Mouse (Mus musculus) myocyte (in vitro differentiated cells): ENCODE data around the gene Arhgef7. TPM values are rescaled to one million over a fixed set of nuclear protein-coding genes. Genes with fewer than 3 reads are reported as not detected.
A peak's percentile ranks its signal among the peaks of the same experiment; 100 is the strongest.

Source experiments
- H3K27me3 ChIP-seq: one replicate; pipeline ENCODE4 v1.6.1; 2011; ENCODE audit not compliant: control insufficient read depth, insufficient read depth, insufficient read length
- H3K36me3 ChIP-seq: one replicate; pipeline ENCODE4 v1.6.1; 2011; ENCODE audit not compliant: control insufficient read depth, insufficient read depth
- H3K4me2 ChIP-seq: one replicate; pipeline ENCODE4 v1.6.1; 2011; ENCODE audit warnings: low read depth, control low read depth
- H3K4me3 ChIP-seq: one replicate; pipeline ENCODE4 v1.5.1; 2011; ENCODE audit warnings: mild to moderate bottlenecking, control low read depth, moderate library complexity
- H3K79me2 ChIP-seq: one replicate; pipeline ENCODE4 v1.6.1; 2011; ENCODE audit not compliant: control insufficient read depth, insufficient read depth
- H3ac ChIP-seq: one replicate; pipeline ENCODE4 v1.6.1; 2011; ENCODE audit not compliant: control insufficient read depth, insufficient read length
- CEBPB ChIP-seq: IDR thresholded peaks from 2 replicates; pipeline ENCODE4 v1.6.1; 2011; ENCODE audit warnings: mild to moderate bottlenecking, moderate library complexity; ENCODE audit not compliant: poor library complexity, insufficient read depth, severe bottlenecking
- E2F4 ChIP-seq: IDR thresholded peaks from one replicate; pipeline ENCODE4 v1.6.1; 2011; ENCODE audit warnings: mild to moderate bottlenecking, control low read depth, moderate library complexity; ENCODE audit not compliant: insufficient read depth
- MAX ChIP-seq: IDR thresholded peaks from one replicate; pipeline ENCODE4 v1.6.1; 2011; ENCODE audit warnings: low read depth, mild to moderate bottlenecking, control low read depth
- MYOD1 ChIP-seq, 3 experiments: IDR thresholded peaks; one replicate each; pipeline ENCODE4 v1.6.1; 2011; ENCODE audit warnings: control low read depth in 2 of 3, low read depth in 2 of 3, mild to moderate bottlenecking in 2 of 3, moderate library complexity in 1 of 3; ENCODE audit not compliant: insufficient read length in 2 of 3, control insufficient read depth in 1 of 3
- MYOG ChIP-seq, 3 experiments: IDR thresholded peaks; one replicate each; pipeline ENCODE4 v1.6.1; 2011; ENCODE audit warnings: control low read depth in 2 of 3, low read depth in 2 of 3, mild to moderate bottlenecking in 2 of 3; ENCODE audit not compliant: insufficient read length in 2 of 3, control insufficient read depth in 1 of 3, insufficient read depth in 1 of 3
- POLR2A ChIP-seq: IDR thresholded peaks from one replicate; pipeline ENCODE4 v1.6.1; 2011; ENCODE audit warnings: low read depth, mild to moderate bottlenecking, control low read depth, moderate library complexity; ENCODE audit not compliant: insufficient read length
- POLR2AphosphoS2 ChIP-seq: IDR thresholded peaks from one replicate; pipeline ENCODE4 v1.6.1; 2011; ENCODE audit warnings: low read depth, control low read depth; ENCODE audit not compliant: insufficient read length
- REST ChIP-seq: IDR thresholded peaks from one replicate; pipeline ENCODE4 v1.6.1; 2011; ENCODE audit warnings: mild to moderate bottlenecking, control low read depth, moderate library complexity; ENCODE audit not compliant: insufficient read depth, insufficient read length
- SRF ChIP-seq: IDR thresholded peaks from one replicate; pipeline ENCODE4 v1.6.1; 2011; ENCODE audit warnings: low read depth; ENCODE audit not compliant: control insufficient read depth, insufficient read length
- TCF12 ChIP-seq: IDR thresholded peaks from one replicate; pipeline ENCODE4 v1.6.1; 2011; ENCODE audit warnings: mild to moderate bottlenecking, control low read depth; ENCODE audit not compliant: poor library complexity, insufficient read depth, severe bottlenecking
- TCF3 ChIP-seq: IDR thresholded peaks from one replicate; pipeline ENCODE4 v1.6.1; 2011; ENCODE audit warnings: low read depth, control low read depth; ENCODE audit not compliant: insufficient read length
- USF1 ChIP-seq: IDR thresholded peaks from one replicate; pipeline ENCODE4 v1.6.1; 2011; ENCODE audit warnings: low read depth, mild to moderate bottlenecking, control low read depth, moderate library complexity
- polyA plus RNA-seq: library from polyadenylated mRNA; unstranded; fragments of >200 nt; fragmentation: generic; extraction: Trizol; gene quantifications from one replicate; pipeline ENCODE4 v1.2.1, GENCODE M21; 2012; ENCODE audit warnings: missing spikeins

Arhgef7 gene
- polyA plus RNA-seq, 1 experiment: 24.5 TPM

DNA sequence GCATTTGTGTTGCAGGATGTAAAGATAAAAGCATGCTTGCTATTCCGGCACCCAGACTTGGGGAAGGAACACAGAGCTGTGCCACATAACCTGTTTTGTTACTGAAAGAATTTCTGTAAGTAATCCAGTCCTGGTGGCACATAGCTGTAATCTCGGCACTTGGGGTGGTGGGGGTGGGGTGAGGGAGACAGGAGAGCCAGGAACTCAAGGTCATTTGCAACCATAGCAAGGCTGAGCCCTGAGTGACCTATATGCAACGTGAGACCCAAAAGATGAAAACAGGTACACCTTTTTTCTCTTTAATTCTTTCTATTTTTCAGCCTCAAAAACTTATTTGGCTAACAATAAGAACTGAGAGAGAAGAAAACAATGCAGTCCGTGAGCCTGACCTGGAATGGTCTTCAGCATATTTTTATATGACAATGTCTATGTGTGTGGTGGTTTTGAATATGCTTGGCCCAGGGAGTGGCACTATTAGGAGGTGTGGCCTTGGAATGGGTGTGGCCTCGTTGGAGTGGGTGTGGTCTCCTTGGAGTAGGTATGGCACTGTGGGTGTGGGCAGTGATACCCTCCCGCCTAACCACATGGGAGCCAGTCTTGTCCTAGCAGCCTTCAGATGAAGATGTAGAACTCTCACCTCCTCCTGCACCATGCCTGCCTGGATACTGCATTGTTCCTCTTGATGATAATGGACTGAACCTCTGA lies 22.7 kb upstream of the Arhgef7 start:
- Histone ChIP-seq H3K79me2 (no peaks in the 10 kb centered on the region), H3K4me2 (no peak overlapping the region), H3K36me3 (no peaks in the 10 kb centered on the region), H3K27me3 (peaks cover 7% of the 10 kb centered on the region), H3K4me3 (no peak overlapping the region), H3ac (no peak overlapping the region)
- TF ChIP-seq MYOD1 (IDR thresholded peaks at IDR 0.05; ENCODE audit: control insufficient read depth in 1 of 3, insufficient read length in 2 of 3, low read depth in 2 of 3) (no peak), MYOG (IDR thresholded peaks at IDR 0.05; ENCODE audit: control insufficient read depth in 1 of 3, insufficient read depth in 1 of 3, insufficient read length in 2 of 3, low read depth in 2 of 3) (no peak), CEBPB (no peak), SRF (no peak), POLR2A (no peak), POLR2AphosphoS2 (no peak), TCF3 (no peak), REST (no peak), E2F4 (no peak), MAX (no peak), TCF12 (no peak), USF1 (no peak)

DNA sequence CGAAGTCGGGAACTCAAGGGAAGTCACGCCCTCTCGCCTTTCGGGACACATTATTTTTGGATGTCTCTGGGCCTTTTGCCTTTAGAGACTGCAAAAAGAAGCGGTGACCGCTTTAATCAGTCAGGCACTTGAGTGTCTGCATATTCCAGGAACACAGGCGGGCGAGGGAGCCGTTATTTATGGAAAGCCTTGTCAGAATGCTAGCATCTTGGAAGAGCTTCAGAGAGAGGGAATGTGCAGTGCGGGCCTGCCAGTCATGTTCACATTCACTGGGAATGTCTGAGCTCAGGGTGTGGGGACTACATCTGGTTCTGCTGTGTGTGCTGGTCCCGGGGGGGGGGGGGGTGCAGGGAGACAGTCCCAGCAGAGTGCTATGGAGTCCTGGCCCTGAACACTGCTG lies 21.7 kb upstream of the Arhgef7 start:
- no peaks in the 10 kb centered on the region for H3K36me3 ChIP-seq
- TF ChIP-seq MYOG (IDR thresholded peaks at IDR 0.05; ENCODE audit: control insufficient read depth in 1 of 3, insufficient read depth in 1 of 3, insufficient read length in 2 of 3, low read depth in 2 of 3) (peak in 1 of 3 experiments; percentile 53), POLR2A (no peak)
- no peak overlapping the region for H3K4me3 ChIP-seq
- peak overlapping the region; percentile 30 for H3K4me2 ChIP-seq
- no peaks in the 10 kb centered on the region for H3K79me2 ChIP-seq
- H3K27me3 ChIP-seq: peaks cover 14% of the 10 kb centered on the region
- H3ac ChIP-seq: no peak overlapping the region

DNA sequence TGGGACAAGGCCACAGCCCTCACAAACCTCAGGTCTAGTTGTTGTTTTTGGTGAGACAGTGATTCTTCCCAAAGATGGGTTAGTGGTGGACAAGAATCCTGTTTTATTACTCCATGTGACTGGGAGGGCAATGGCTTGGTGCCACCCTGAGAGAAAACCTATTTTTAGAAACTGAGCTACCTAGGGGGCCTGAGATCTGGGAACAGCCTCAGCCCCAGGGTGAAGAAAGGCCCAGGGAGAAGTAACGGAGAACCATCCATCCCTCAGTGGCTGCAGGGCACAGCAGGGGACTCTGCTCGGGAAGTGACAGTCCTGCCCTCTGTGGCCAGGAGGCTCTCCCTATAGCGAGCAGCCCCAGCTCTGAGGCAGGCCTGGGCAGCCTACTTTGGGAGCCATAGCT lies 19.8 kb upstream of the Arhgef7 start:
- no peak overlapping the region for H3K4me3 ChIP-seq
- H3K4me2 ChIP-seq: no peak overlapping the region
- H3K27me3 ChIP-seq: peaks cover 19% of the 10 kb centered on the region
- TF ChIP-seq MAX (no peak), POLR2A (no peak), TCF12 (no peak), REST (no peak), TCF3 (no peak), USF1 (no peak), MYOG (IDR thresholded peaks at IDR 0.05; ENCODE audit: control insufficient read depth in 1 of 3, insufficient read depth in 1 of 3, insufficient read length in 2 of 3, low read depth in 2 of 3) (no peak), SRF (no peak), MYOD1 (IDR thresholded peaks at IDR 0.05; ENCODE audit: control insufficient read depth in 1 of 3, insufficient read length in 2 of 3, low read depth in 2 of 3) (no peak), POLR2AphosphoS2 (no peak), E2F4 (no peak), CEBPB (no peak)
- H3K79me2 ChIP-seq: no peaks in the 10 kb centered on the region
- no peak overlapping the region for H3ac ChIP-seq
- H3K36me3 ChIP-seq: no peaks in the 10 kb centered on the region

DNA sequence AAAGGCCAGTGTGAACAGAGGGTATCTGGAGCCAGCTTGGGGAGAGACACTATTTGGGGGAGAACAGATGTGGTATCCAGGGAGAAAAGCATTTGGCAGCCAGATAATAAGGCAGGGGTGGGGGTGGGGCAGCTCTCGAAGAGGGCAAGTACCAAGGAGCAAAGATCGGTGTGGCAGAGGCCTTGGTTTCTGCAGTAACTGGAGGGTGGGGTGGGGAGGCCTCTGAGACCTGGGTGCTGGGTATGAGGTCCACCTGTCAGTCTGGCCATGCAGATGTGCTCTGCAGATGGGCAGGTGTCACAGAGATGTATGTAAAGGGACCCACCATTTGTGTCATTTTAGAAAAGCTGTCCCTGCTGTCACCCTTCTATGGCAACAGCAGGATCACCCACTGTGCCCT lies 18.7 kb upstream of the Arhgef7 start:
- H3K36me3 ChIP-seq: no peaks in the 10 kb centered on the region
- H3K4me3 ChIP-seq: no peak overlapping the region
- no peak for TF ChIP-seq SRF
- no peak for TF ChIP-seq USF1
- no peak for TF ChIP-seq POLR2AphosphoS2
- peaks cover 19% of the 10 kb centered on the region for H3K27me3 ChIP-seq
- H3K4me2 ChIP-seq: no peak overlapping the region
- no peaks in the 10 kb centered on the region for H3K79me2 ChIP-seq
- no peak overlapping the region for H3ac ChIP-seq

DNA sequence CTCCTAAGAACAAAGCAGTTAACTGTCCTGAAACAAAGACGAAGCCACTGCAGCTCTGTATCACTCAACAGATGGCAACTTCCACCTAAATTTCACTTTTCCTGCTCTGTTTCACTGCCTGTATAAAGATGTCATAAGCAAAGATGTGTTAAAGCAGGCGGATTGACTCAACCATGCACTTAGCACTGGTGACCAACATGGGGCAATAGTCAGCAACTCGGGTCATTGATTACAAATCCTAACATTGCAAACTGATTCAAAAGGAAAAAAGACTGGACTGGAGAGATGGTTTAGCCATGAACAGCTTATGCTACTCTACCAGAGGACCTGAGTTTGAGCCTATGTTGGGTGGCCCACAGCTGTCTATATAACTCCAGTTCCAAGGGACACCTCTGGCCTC lies 18.0 kb upstream of the Arhgef7 start:
- H3ac ChIP-seq: no peak overlapping the region
- no peaks in the 10 kb centered on the region for H3K79me2 ChIP-seq
- no peaks in the 10 kb centered on the region for H3K36me3 ChIP-seq
- H3K27me3 ChIP-seq: peaks cover 19% of the 10 kb centered on the region
- no peak overlapping the region for H3K4me2 ChIP-seq
- no peak overlapping the region for H3K4me3 ChIP-seq
- TF ChIP-seq TCF3: no peak
- no peak for TF ChIP-seq MYOG (IDR thresholded peaks at IDR 0.05; ENCODE audit: control insufficient read depth in 1 of 3, insufficient read depth in 1 of 3, insufficient read length in 2 of 3, low read depth in 2 of 3)
- no peak for TF ChIP-seq USF1
- no peak for TF ChIP-seq POLR2AphosphoS2
- no peak for TF ChIP-seq TCF12
- TF ChIP-seq MAX: no peak
- TF ChIP-seq CEBPB: no peak
- TF ChIP-seq MYOD1 (IDR thresholded peaks at IDR 0.05; ENCODE audit: control insufficient read depth in 1 of 3, insufficient read length in 2 of 3, low read depth in 2 of 3): no peak
- no peak for TF ChIP-seq SRF
- TF ChIP-seq E2F4: no peak
- no peak for TF ChIP-seq POLR2A
